12 mouse cellular contexts compared by ENCODE assay signal in the genomic region with DNA sequence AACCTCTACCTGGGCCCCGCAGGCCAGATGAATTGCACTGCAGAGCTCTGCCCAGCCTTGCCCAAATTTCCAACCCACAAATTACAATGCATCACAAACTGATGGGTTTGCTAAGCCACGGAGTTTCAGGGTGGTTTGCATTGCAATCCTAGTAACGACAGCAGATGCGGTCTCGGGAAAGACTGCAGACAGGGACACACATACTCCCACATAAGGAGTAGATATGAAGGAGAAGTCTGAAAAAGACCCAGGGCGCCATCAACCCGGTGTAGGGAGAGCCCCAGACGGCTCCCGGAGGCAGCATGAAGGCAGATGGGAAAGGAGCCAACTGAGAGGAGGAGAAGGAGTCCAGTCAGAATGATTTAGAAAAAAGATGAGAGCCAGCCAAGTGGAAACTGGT. TPM values are rescaled to one million over a fixed set of nuclear protein-coding genes. Genes with fewer than 3 reads are reported as not detected.
A peak's percentile ranks its signal among the peaks of the same experiment; 100 is the strongest.
DNase-seq lines count a peak whose midpoint lies in the region; ATAC-seq and TF ChIP-seq lines count a peak whose summit lies in the region.
"Had no signal": no experiment of that assay in that cellular context is flagged by ENCODE, and none has a peak within 500 bp of the region (broad histone marks: within the 10 kb centered on the region; RNA-seq: fewer than 3 reads in every experiment).

No protein-coding gene starts in this region.

- no peak for TF ChIP-seq CTCF in kidney, adult 2 months (conservative IDR thresholded peaks at IDR 0.05; ENCODE audit: insufficient read depth, insufficient read length, low read depth, low read length)

- no peak overlapping the region for H3K4me2 ChIP-seq in kidney, embryonic 16.5 days (replicated peaks; ENCODE audit: low read depth, low read length)
- no peak overlapping the region for H3K4me2 ChIP-seq in midbrain, embryonic 14.5 days (ENCODE audit: low read length)
- H3K4me2 ChIP-seq in midbrain, embryonic 16.5 days (ENCODE audit: low read length), result no peak overlapping the region

- WGBS in kidney, embryonic 16.5 days, result 26% methylated on average over 9 of the region's 9 CpGs
- 34% methylated on average over 9 of the region's 9 CpGs for whole genome bisulfite sequencing in kidney, adult 2 months
- 71% methylated on average over 9 of the region's 9 CpGs for WGBS in midbrain, embryonic 14.5 days
- 70% methylated on average over 9 of the region's 9 CpGs for WGBS in midbrain, embryonic 16.5 days

- no peak overlapping the region for H3K4me3 ChIP-seq in kidney, embryonic 16.5 days (ENCODE audit: low read length)
- H3K4me3 ChIP-seq in kidney, adult 2 months (ENCODE audit: insufficient read depth, low read depth, low read length), result no peak overlapping the region
- H3K4me3 ChIP-seq in midbrain, embryonic 14.5 days (replicated peaks; ENCODE audit: low read depth, low read length), result no peak overlapping the region
- no peak overlapping the region for H3K4me3 ChIP-seq in midbrain, embryonic 16.5 days (ENCODE audit: low read depth, low read length)

- H3K27me3 ChIP-seq in kidney, embryonic 16.5 days (ENCODE audit: insufficient read depth, low read length), result no peaks in the 10 kb centered on the region
- H3K27me3 ChIP-seq in kidney, adult 2 months (replicated peaks; ENCODE audit: control insufficient read depth, insufficient read depth, low read length), result no peaks in the 10 kb centered on the region
- no peaks in the 10 kb centered on the region for H3K27me3 ChIP-seq in midbrain, embryonic 14.5 days (ENCODE audit: control insufficient read depth, insufficient read depth, low read length)
- H3K27me3 ChIP-seq in midbrain, embryonic 16.5 days (ENCODE audit: control insufficient read depth, insufficient read depth, low read depth, low read length), result no peaks in the 10 kb centered on the region

- H3K9me3 ChIP-seq in kidney, embryonic 16.5 days (ENCODE audit: low read length), result no peaks in the 10 kb centered on the region; the same call in 1 of the 2 replicates
- no peaks in the 10 kb centered on the region for H3K9me3 ChIP-seq in midbrain, embryonic 14.5 days (ENCODE audit: control insufficient read depth, low read length)
- no peaks in the 10 kb centered on the region for H3K9me3 ChIP-seq in midbrain, embryonic 16.5 days (replicated peaks; ENCODE audit: control insufficient read depth, low read length, poor library complexity, severe bottlenecking)

- no peak for TF ChIP-seq POLR2A in kidney, adult 2 months (IDR thresholded peaks at IDR 0.05; ENCODE audit: low read depth, low read length)

- no peak for DNase-seq in kidney, adult 2 months
- DNase-seq in midbrain, embryonic 14.5 days, result peak; percentile 32
- DNase-seq in left cerebral cortex, postnatal 14 days (ENCODE audit: low spot score in 2 of 2), result peak; percentile 46 to 66
- DNase-seq in right cerebral cortex, postnatal 36 days (ENCODE audit: low spot score in 2 of 2), result peak; percentile 37 to 42
- no peak for DNase-seq in embryo, embryonic 10 days (ENCODE audit: low spot score)
- DNase-seq: cerebellum, postnatal 25 days; gastrocnemius, postnatal 10 days; lung, postnatal 36 days had no signal

- peaks cover 46% of the 10 kb centered on the region for H3K4me1 ChIP-seq in kidney, embryonic 16.5 days (ENCODE audit: insufficient read depth, low read length)
- no peaks in the 10 kb centered on the region for H3K4me1 ChIP-seq in kidney, adult 2 months (ENCODE audit: control insufficient read depth, insufficient read depth, low read length)
- H3K4me1 ChIP-seq in midbrain, embryonic 14.5 days (ENCODE audit: control insufficient read depth, insufficient read depth, low read length), result peaks cover 26% of the 10 kb centered on the region
- peaks cover 24% of the 10 kb centered on the region for H3K4me1 ChIP-seq in midbrain, embryonic 16.5 days (ENCODE audit: control insufficient read depth, insufficient read depth, low read length)

- H3K9ac ChIP-seq in kidney, embryonic 16.5 days (replicated peaks; ENCODE audit: low read length), result no peak overlapping the region
- H3K9ac ChIP-seq in midbrain, embryonic 14.5 days (replicated peaks; ENCODE audit: low read length), result no peak overlapping the region
- H3K9ac ChIP-seq in midbrain, embryonic 16.5 days (ENCODE audit: low read depth, low read length), result no peak overlapping the region

- intact Hi-C loops in left cerebral cortex, postnatal 14 days (cut with DNase I), result no loop called here

- ATAC-seq in kidney, embryonic 16.5 days (ENCODE audit: low FRiP score, low TSS enrichment), result no peak
- ATAC-seq in midbrain, embryonic 14.5 days (ENCODE audit: low FRiP score, low TSS enrichment), result no peak
- ATAC-seq in midbrain, embryonic 16.5 days, result no peak
- ATAC-seq: intestine, postnatal 0 days had no signal

- peak overlapping the region; percentile 7 for H3K27ac ChIP-seq in kidney, embryonic 16.5 days (ENCODE audit: low read length)
- H3K27ac ChIP-seq in kidney, adult 2 months (ENCODE audit: insufficient read depth, low read depth, low read length), result no peak overlapping the region
- no peak overlapping the region for H3K27ac ChIP-seq in midbrain, embryonic 14.5 days (replicated peaks; ENCODE audit: low read depth, low read length)
- no peak overlapping the region for H3K27ac ChIP-seq in midbrain, embryonic 16.5 days (ENCODE audit: low read length)

- H3K36me3 ChIP-seq in kidney, embryonic 16.5 days (ENCODE audit: insufficient read depth, low read length), result no peaks in the 10 kb centered on the region
- H3K36me3 ChIP-seq in kidney, adult 2 months (ENCODE audit: control insufficient read depth, insufficient read depth, low read length), result no peaks in the 10 kb centered on the region
- no peaks in the 10 kb centered on the region for H3K36me3 ChIP-seq in midbrain, embryonic 14.5 days (ENCODE audit: control insufficient read depth, insufficient read depth, low read length)
- H3K36me3 ChIP-seq in midbrain, embryonic 16.5 days (ENCODE audit: control insufficient read depth, insufficient read depth, low read length), result no peaks in the 10 kb centered on the region

RNA-seq across cellular contexts. Expression of a gene that starts 15.1 kb away (rescaled TPM):
- polyA plus RNA-seq in kidney, embryonic 16.5 days (2015; fragmentation: Nextera tagmentation; extraction: Ambion mirVana), result 2.8 and 2.9 TPM in 2 replicates
- polyA plus RNA-seq in kidney, adult 2 months (2012; rRNA removed), result 18.2 and 20.2 TPM in 2 replicates
- 0.78 and 1.3 TPM in 2 replicates for polyA plus RNA-seq in midbrain, embryonic 14.5 days (2014; fragmentation: Nextera tagmentation; extraction: Ambion mirVana)
- 1.9 and 2.2 TPM in 2 replicates for polyA plus RNA-seq in midbrain, embryonic 16.5 days (2015; fragmentation: Nextera tagmentation; extraction: Ambion mirVana)
- 10 to 100 TPM; 30.5 to 34.1 TPM for total RNA-seq in left cerebral cortex, postnatal 14 days (2021)

RNA-seq across cellular contexts. Expression of a gene that starts 56.0 kb away (rescaled TPM):
- 6.8 and 8.1 TPM in 2 replicates for polyA plus RNA-seq in kidney, embryonic 16.5 days (2015; fragmentation: Nextera tagmentation; extraction: Ambion mirVana)
- polyA plus RNA-seq in kidney, adult 2 months (2012; rRNA removed), result 265 and 295 TPM in 2 replicates
- polyA plus RNA-seq in midbrain, embryonic 14.5 days (2014; fragmentation: Nextera tagmentation; extraction: Ambion mirVana), result not detected in 2 replicates
- polyA plus RNA-seq in midbrain, embryonic 16.5 days (2015; fragmentation: Nextera tagmentation; extraction: Ambion mirVana), result not detected in 2 replicates
- total RNA-seq in left cerebral cortex, postnatal 14 days (2021), result not detected
- total RNA-seq: gastrocnemius, postnatal 10 days had no signal

RNA-seq across cellular contexts. Expression of a gene that starts 59.0 kb away (rescaled TPM):
- 0.74 and 1.8 TPM in 2 replicates for polyA plus RNA-seq in kidney, embryonic 16.5 days (2015; fragmentation: Nextera tagmentation; extraction: Ambion mirVana)
- 9.2 and 9.7 TPM in 2 replicates for polyA plus RNA-seq in kidney, adult 2 months (2012; rRNA removed)
- 0.26 and 0.43 TPM in 2 replicates for polyA plus RNA-seq in midbrain, embryonic 14.5 days (2014; fragmentation: Nextera tagmentation; extraction: Ambion mirVana)
- 0.38 and 1.6 TPM in 2 replicates for polyA plus RNA-seq in midbrain, embryonic 16.5 days (2015; fragmentation: Nextera tagmentation; extraction: Ambion mirVana)
- 1 to 10 TPM; 2.1 to 2.2 TPM for total RNA-seq in left cerebral cortex, postnatal 14 days (2021)
- polyA plus RNA-seq: limb, embryonic 11.5 days had no signal

Comparison
In these comparisons a context has a peak if more than half of its experiments do, and no peak if none do; other contexts are left out.
1. RNA of a gene that starts 56.0 kb away (polyA plus RNA-seq): 265 to 295 TPM in kidney, adult 2 months; 6.8 to 8.1 TPM in kidney, embryonic 16.5 days, not detected in midbrain, embryonic 14.5 days and not detected in midbrain, embryonic 16.5 days; every median in the first group is over 10 times any median in the second.
2. DNase-seq: peak in midbrain, embryonic 14.5 days (single experiment), left cerebral cortex, postnatal 14 days (2 of 2) and right cerebral cortex, postnatal 36 days (2 of 2); none in kidney, adult 2 months (single experiment) and embryo, embryonic 10 days (single experiment).